Mouse (Mus musculus) retina, postnatal 7 days (tissue): Measurements from ENCODE around the gene Cpm.

Source experiments
- DNase-seq: peaks from one replicate; pipeline ENCODE4 v3.0.0-alpha.2; 2012; ENCODE audit warnings: low read depth, low spot score

Gene Cpm

DNA sequence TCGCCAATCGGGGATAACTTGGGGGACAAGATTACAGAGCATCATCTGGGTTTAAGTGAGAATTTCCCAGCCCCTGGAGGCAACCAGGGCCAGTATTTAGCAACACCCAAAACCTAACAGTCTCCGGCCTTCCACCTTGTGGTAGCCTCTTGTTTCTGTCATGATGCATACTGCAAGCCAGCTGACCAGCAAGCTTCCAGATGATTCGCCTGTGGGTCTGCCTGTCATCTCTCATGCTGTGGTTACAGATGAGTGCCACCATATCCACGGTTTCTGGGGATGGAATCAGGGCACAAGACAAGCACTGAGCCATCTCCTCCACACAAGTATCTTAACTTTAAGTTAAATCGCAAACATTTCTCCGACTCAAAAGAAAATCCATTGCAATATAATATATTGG is 58.3 kb downstream of the Cpm start:
- no peak for DNase-seq

DNA sequence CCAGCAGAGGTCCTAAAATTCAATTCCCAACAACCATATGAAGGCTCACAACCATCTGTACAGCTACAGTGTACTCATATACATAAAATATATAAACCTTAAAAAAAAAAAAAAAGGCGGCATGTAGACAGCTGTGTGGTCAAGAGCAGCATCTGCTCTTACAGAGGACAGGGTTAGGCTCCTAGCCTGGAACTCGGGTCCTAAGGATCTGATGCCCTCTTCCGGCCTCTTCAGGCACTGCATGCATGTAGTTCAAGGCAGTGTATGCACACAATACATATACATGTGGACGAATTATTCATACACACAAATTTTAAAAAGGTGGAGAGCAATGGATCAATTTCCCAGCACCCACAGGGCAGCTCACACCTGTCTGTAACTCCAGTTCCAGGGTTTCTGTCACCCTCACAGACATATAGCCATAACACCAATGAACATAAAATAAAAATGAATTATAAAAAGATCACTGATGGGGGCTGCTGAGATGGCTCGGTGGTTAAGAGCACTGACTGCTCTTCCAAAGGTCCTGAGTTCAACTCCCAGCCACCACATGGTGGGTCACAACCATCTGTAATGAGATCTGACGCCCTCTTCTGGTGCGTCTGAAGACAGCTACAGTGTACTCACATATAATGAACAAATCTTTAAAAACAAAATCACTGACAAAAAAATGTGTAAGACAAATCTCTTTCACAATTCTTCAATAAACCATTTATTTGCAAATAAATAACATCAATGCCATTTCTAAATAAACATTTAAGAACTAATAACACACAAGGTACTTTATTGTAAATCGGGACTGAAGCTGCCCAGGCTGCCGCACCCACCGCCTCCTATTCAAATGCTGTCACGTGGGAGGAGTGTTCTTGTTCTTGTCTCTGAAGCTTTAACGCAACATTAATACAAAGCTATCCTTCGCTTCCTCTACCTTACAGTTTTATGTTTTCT is 59.2 kb downstream of the Cpm start:
- DNase-seq: no peak

- DNase-seq: no peak
Observed at GRCm38 (mm10) chr10:117689297-117690100, 60.2 kb downstream of the Cpm start.

GRCm38 (mm10) chr10:117690101-117690352 is 60.7 kb downstream of the Cpm start:
- no peak for DNase-seq

- DNase-seq: no peak
Observed at GRCm38 (mm10) chr10:117690770-117691296, 61.5 kb downstream of the Cpm start.

- DNase-seq: no peak
Observed at GRCm38 (mm10) chr10:117691389-117691968, 62.2 kb downstream of the Cpm start.

DNA sequence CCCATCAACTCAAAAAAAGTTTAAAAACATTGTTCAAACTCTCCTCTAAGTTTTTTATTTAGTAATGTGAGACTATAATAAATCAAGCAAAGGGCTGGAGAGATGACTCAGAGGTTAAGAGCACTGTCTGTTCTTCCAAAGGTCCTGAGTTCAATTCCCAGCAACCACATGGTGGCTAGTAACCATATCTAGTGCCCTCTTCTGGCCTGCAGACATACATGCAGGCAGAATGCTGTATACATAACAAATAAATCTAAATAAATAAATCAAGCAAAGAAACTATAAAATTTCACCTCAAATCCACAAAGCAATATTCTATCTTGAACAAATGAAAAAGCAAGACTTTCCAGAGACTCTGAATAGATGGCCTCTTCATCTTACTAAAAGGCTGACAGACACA is 62.9 kb downstream of the Cpm start:
- DNase-seq: no peak

DNA sequence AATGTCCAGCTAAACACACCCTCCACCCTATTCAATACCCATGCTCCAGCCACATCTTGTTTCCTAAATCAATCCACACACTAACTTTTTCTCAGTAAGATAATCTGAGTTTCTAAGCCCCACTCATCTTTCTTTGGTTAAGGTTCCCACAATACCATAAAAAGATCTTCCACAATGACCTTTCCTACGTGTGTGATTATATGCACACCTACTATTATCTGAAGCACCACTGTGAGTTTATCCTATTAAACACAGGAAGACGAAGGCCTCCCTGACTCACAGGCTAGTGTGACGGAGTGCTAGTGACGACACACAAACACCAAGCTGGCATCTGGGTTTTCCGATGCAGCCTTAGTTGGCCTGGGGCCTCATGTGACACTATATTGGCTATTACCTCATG is 63.7 kb downstream of the Cpm start:
- no peak for DNase-seq

DNA sequence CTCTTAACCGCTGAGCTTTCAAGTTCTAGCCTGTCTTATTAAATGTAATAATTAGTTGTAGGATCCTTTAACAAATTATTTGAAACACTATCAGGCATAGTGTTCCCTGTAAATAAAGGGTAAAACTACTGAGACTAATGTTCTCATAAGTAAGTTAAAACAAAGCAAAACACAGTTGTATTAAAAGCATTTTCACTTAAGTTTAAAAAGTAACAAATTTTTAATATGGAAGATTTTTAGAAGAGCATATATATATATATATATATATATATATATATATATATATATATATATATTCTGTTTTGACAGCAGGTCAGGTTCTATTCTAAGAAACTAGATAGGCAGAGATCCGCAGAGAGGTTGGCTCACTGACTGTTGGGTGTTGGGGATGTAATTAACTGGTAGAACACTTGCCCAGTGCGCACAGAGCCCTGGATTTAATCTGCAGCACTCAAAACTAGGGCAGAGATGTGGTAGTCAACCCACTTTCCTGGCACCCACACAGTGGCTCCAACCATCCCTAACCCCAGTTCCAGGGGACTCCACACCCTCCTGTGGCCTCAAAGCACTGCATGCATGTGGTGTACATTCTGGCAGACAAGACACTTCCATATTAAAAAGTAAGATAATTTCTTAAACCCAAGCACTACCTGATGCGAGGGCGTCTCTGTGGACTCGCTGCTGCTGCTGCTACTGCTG is 65.1 kb downstream of the Cpm start:
- DNase-seq: no peak

DNA sequence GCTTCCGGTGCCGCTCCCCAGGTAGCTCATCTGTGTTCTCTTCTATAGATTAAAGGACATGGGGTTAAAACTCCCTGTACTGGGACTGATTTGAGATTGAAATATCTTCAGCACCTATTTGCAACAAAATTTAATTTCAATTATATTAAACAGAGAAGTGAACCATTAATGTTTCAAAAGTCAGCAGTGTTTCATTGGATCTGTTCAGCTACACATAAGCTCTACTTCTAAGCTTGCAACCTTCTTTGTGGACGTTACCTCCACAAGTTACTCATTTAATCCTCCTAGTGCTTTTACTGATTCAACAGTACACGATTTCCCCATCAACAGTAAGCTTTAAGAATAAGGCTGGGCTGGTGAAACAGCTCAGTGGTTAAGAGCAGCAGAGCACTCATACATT is 65.7 kb downstream of the Cpm start:
- no peak for DNase-seq

DNA sequence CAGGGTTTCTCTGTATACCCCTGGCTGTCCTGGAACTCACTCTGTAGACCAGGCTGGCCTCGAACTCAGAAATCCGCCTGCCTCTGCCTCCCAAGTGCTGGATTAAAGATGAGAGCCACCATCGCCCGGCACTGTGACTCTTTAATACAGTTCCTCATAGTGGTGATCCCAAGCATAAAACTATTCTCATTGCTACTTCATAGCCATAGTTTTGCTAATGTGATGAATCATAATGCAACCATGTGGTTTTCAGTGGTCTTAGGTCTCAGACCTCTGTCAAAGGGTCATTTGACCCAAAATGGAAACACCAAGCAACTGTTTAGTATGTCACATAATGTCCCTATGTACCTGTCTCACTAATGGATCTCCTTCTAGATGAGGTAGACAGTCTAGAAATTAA is 66.3 kb downstream of the Cpm start:
- no peak for DNase-seq

- no peak for DNase-seq
Observed at GRCm38 (mm10) chr10:117696021-117696826, 66.9 kb downstream of the Cpm start.

DNA sequence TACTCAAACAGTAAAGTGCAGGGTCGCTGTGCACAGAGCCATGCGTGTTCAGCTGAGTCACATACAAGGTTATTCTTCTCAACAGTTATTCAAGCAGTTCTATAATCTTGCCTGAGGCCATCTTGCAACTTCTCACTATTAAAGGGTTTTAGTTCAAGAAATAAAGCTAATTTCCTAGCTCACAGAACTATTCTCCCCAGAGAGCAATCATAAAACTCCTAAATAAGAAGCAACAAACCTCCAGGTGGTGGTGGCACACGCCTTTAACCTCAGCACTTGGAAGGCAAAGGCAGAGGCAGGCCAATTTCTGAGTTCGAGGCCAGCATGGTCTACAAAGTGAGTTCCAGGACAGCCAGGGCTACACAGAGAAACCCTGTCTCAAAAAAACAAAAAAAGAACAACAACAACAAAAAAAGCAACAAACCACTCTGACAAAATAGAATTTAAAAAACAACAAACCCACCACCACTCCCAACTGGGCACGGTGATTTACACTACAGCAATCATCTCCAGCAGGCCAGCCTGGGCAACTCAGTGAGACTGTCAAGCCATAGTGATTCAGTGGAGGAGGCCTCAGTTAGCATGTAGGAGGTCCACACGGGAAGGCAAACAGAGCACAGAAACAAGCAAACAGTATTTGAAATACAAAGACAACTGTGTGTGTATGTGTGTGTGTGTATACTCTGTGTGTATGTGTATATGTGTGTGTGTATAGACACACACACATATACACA is 67.7 kb downstream of the Cpm start:
- DNase-seq: no peak

GRCm38 (mm10) chr10:117697561-117698115 is 68.3 kb downstream of the Cpm start:
- no peak for DNase-seq

DNA sequence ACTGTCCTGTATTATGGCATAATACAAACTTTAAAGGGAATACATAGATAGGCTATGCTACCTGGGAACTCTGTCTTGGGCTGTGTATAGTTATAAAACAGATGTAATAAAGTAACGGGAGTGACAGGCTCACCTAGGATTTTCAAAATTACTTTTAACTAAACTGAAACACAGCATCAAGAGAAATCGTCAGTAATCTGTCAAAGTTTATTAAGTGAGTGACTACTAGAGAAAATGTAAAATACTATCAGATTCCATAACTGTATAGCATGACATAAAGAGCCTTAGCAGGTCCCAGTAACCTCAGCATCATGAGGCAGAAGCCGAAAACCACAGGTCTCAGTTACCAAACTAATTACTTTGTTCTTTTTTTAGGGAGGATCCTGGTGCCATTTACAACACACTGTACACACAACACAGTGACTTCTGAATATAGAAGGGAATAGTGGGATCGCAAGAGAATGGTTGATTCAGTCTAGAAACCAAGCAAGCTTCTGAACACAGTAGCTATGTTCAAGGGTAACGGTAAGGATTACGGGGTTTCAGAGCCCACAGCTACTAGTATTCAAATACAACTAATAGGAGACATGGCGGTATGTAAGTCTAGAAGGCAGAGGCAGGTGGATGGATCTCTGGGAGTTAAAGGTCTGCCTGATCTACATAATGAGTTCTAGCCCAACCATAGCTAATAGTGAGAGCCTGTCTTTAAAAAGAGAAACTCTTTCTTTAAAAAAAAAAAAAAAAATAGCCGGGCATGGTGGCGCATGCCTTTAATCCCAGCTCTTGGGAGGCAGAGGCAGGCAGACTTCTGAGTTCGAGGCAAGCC is 69.2 kb downstream of the Cpm start:
- no peak for DNase-seq

DNA sequence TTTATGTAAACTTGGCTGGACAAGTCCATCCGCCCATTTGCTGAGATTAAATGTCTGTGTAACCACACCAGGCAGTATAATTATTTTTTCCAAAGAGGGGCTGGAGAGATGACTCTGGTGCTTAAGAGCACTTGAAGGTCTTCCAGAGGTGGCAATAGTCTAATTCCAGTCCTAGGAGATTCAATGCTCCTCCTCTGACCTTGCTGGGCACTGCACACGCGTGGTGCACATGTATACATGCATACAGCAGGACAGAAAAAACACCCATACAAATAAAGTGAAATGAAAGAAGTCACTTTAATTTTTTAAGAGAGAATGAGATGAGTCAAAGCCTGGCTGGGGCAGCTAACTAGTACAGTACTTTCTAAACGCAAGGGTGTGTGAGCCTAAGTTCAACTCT is 70.6 kb downstream of the Cpm start:
- DNase-seq: no peak

- DNase-seq: no peak
Observed at GRCm38 (mm10) chr10:117700450-117700849, 71.2 kb downstream of the Cpm start.

DNA sequence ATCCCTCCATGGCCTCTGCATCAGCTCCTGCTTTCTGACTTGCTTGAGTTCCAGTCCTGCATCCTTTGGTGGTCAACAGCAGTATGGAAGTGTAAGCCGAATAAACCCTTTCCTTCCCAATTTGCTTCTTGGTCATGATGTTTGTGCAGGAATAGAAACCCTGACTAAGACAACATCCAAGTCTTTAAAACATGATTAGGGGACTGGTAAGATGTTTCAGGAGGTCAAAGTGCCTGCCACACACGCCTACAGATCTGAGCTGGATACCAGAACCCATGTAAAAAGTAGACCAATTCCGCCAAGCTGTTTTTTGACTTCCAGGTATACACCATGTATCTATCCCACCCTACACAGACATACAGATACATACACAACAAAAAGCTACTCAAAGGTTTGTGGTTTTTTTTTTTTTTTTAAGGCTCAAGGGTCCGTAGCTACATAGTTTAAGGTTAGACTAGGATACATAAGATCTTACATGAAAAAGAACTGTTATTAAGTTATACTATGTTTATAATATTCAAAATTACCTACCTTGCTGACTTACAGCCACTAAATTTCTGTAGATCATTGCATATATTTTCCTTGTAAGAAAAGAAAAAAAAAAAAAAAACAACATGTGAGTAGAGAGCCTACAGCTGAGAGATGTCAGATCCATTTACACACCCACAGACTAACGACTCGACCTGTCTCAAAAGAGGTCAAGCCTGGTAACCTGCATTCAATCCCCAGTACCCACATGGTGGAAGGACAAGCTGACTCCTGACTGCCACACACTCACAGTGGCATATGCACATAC is 71.9 kb downstream of the Cpm start:
- DNase-seq: no peak
